ENCODE assay signal across 20 mouse cellular contexts in the genomic region with DNA sequence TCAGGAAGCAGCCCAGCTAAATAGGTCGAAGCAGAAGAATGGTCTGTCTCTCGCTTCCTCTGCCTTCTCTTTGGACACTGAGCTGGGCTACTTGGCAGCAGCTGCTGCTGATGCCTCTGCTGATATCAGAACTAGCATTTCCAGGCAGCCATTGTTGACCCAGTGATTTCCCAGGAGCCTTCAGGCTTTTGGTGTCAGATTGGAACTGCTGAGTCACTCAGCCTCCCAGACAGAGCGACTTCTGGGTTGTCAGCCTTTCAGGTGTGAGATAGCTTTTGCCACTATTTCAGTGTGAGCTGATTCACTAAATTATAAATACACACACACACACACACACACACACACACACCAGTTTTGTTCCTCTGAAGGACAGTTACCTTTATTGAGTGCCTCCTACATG. TPM values are rescaled to one million over a fixed set of nuclear protein-coding genes. Genes with fewer than 3 reads are reported as not detected.
A peak's percentile ranks its signal among the peaks of the same experiment; 100 is the strongest.
DNase-seq lines count a peak whose midpoint lies in the region; ATAC-seq and TF ChIP-seq lines count a peak whose summit lies in the region.
"Had no signal": no experiment of that assay in that cellular context is flagged by ENCODE, and none has a peak within 500 bp of the region (broad histone marks: within the 10 kb centered on the region; RNA-seq: fewer than 3 reads in every experiment).

No protein-coding gene starts in this region.

- H3K36me3 ChIP-seq in liver, embryonic 14.5 days (replicated peaks; ENCODE audit: control insufficient read depth, insufficient read depth, low read depth), result no peaks in the 10 kb centered on the region
- H3K36me3 ChIP-seq: forebrain, embryonic 10.5 days; heart, embryonic 13.5 days; hindbrain, embryonic 15.5 days; limb, embryonic 15.5 days had no signal

- no peak for TF ChIP-seq EP300 in liver, embryonic 14.5 days (IDR thresholded peaks at IDR 0.05; ENCODE audit: low read depth)

- no peak overlapping the region for H3K4me3 ChIP-seq in liver, embryonic 14.5 days (ENCODE audit: insufficient read depth in 1 of 2, low read depth in 2 of 2, low read length in 2 of 2)
- H3K4me3 ChIP-seq: forebrain, embryonic 10.5 days; gastrocnemius, adult 2 months; heart, embryonic 13.5 days; hindbrain, embryonic 15.5 days; limb, embryonic 15.5 days had no signal

- WGBS in liver, embryonic 14.5 days (ENCODE audit: insufficient replicate concordance), result 30% methylated on average over 3 of the region's 3 CpGs

- ATAC-seq in liver, embryonic 14.5 days (ENCODE audit: insufficient read depth), result peak; percentile 76
- ATAC-seq: CD4-positive, CD25-positive, alpha-beta regulatory T cell, adult 4 months; intestine, embryonic 16.5 days had no signal

- no peaks in the 10 kb centered on the region for H3K27me3 ChIP-seq in liver, embryonic 14.5 days (ENCODE audit: control insufficient read depth, insufficient read depth, low read length)
- H3K27me3 ChIP-seq: heart, embryonic 13.5 days; hindbrain, embryonic 15.5 days; limb, embryonic 15.5 days had no signal

- no peaks in the 10 kb centered on the region for H3K9me3 ChIP-seq in liver, embryonic 14.5 days (ENCODE audit: control insufficient read depth, low read length)
- H3K9me3 ChIP-seq: hindbrain, embryonic 15.5 days; limb, embryonic 15.5 days had no signal

- TF ChIP-seq CTCF in liver, embryonic 14.5 days (IDR thresholded peaks at IDR 0.05; ENCODE audit: low read depth), result no peak

- no peak overlapping the region for H3K27ac ChIP-seq in liver, embryonic 14.5 days
- H3K27ac ChIP-seq: forebrain, embryonic 10.5 days; gastrocnemius, adult 2 months; heart, embryonic 13.5 days; hindbrain, embryonic 15.5 days; limb, embryonic 15.5 days had no signal

- H3K4me1 ChIP-seq in liver, embryonic 14.5 days (replicated peaks; ENCODE audit: control insufficient read depth in 2 of 2, insufficient read depth in 2 of 2, low read length in 1 of 2), result peaks cover 0 to 7% of the 10 kb centered on the region in 2 experiments; a peak in 2 of 4 replicates
- H3K4me1 ChIP-seq: heart, embryonic 13.5 days; hindbrain, embryonic 15.5 days; limb, embryonic 15.5 days had no signal

- peak; percentile 16 for DNase-seq in 3T3-L1 (ENCODE audit: low read depth, low spot score)
- peak; percentile 64 for DNase-seq in 416B (ENCODE audit: low read depth)
- peak; percentile 54 for DNase-seq in c-Kit-positive CD71-positive TER-119-positive erythroid progenitor cells, embryonic 14.5 days (ENCODE audit: low spot score)
- peak in 2 of 3 experiments; percentile 39 to 61 for DNase-seq in liver, embryonic 14.5 days (ENCODE audit: low read depth in 3 of 3, low spot score in 3 of 3)
- no peak for DNase-seq in ovary, adult 18-20 months (ENCODE audit: low spot score)
- DNase-seq in retina, embryonic 14.5 days (ENCODE audit: low spot score), result no peak
- DNase-seq in lung, adult 18-20 months, result no peak
- DNase-seq: adrenal gland, adult 2 months; cerebellum, adult 9-11 months; gastrocnemius, adult 2 months; heart, postnatal 4 days; lung, postnatal 14 days; retina, postnatal 1 day; thymus, postnatal 14 days had no signal

- H3K9ac ChIP-seq in liver, embryonic 14.5 days (replicated peaks), result no peak overlapping the region
- H3K9ac ChIP-seq: heart, embryonic 13.5 days; hindbrain, embryonic 15.5 days; limb, embryonic 15.5 days had no signal

- no peak overlapping the region for H3K4me2 ChIP-seq in liver, embryonic 14.5 days (ENCODE audit: low read depth)
- H3K4me2 ChIP-seq: heart, embryonic 13.5 days; hindbrain, embryonic 15.5 days; limb, embryonic 15.5 days had no signal

RNA-seq across cellular contexts. Expression of gene Dstyk, which starts 6.7 kb away (rescaled TPM):
- polyA plus RNA-seq in liver, embryonic 14.5 days (2012; rRNA removed), result 3.3 and 4.0 TPM in 2 replicates
- polyA plus RNA-seq in liver, embryonic 14.5 days (2014; fragmentation: Nextera tagmentation; extraction: Ambion mirVana), result 3.6 TPM in 2 replicates

RNA-seq across cellular contexts. Expression of gene Tmcc2, which starts 19.6 kb away (rescaled TPM):
- 327 and 335 TPM in 2 replicates for polyA plus RNA-seq in liver, embryonic 14.5 days (2012; rRNA removed)
- 285 and 306 TPM in 2 replicates for polyA plus RNA-seq in liver, embryonic 14.5 days (2014; fragmentation: Nextera tagmentation; extraction: Ambion mirVana)

Comparison
In these comparisons a context has a peak if more than half of its experiments do, and no peak if none do; other contexts are left out.
1. DNase-seq: peak in 3T3-L1 (single experiment), 416B (single experiment), c-Kit-positive CD71-positive TER-119-positive erythroid progenitor cells, embryonic 14.5 days (single experiment) and liver, embryonic 14.5 days (2 of 3); none in ovary, adult 18-20 months (single experiment), retina, embryonic 14.5 days (single experiment) and lung, adult 18-20 months (0 of 2).